Mouse (Mus musculus) erythroblast, embryonic 14.5 days (primary cell): ENCODE results near the gene Arhgef25.

Source experiments
- GATA1 ChIP-seq: IDR thresholded peaks from 2 replicates; pipeline ENCODE4 v1.6.1; 2012; ENCODE audit warnings: low read length, inconsistent platforms, mixed read lengths
- TAL1 ChIP-seq: IDR thresholded peaks from 3 replicates; pipeline ENCODE4 v1.6.1; 2012; ENCODE audit warnings: low read length, inconsistent platforms, mixed read lengths

GRCm38 (mm10) chr10:127217177-127217576 lies 27.3 kb upstream of the Arhgef25 start:
- TF ChIP-seq GATA1 (no peak), TAL1 (no peak)
